Mouse (Mus musculus) embryonic facial prominence, embryonic 15.5 days (tissue): ENCODE measurements around the gene Foxj2. TPM values are rescaled to one million over a fixed set of nuclear protein-coding genes. Genes with fewer than 3 reads are reported as not detected.

Source experiments
- ATAC-seq: fragments of 200-750 bp; cut with Nextera tagmentation; 2 replicates; pipeline ENCODE4 v1.8.0; 2017; ENCODE audit warnings: low read depth, moderate TSS enrichment; ENCODE audit not compliant: insufficient number of reproducible peaks, low FRiP score, low TSS enrichment
- H3K27ac ChIP-seq: fragments of 300-500 bp; sonication (generic); replicated peaks from 2 replicates; pipeline ENCODE4 v1.5.1; 2015; ENCODE audit warnings: mild to moderate bottlenecking, inconsistent platforms
- H3K27me3 ChIP-seq: fragments of 300-500 bp; sonication (generic); 2 replicates; pipeline ENCODE4 v1.6.1; 2015; ENCODE audit warnings: inconsistent platforms
- H3K36me3 ChIP-seq: fragments of 300-500 bp; sonication (generic); 2 replicates; pipeline ENCODE4 v1.6.1; 2015; ENCODE audit warnings: mild to moderate bottlenecking, inconsistent platforms
- H3K4me1 ChIP-seq: fragments of 300-500 bp; sonication (generic); 2 replicates; pipeline ENCODE4 v1.6.1; 2015; ENCODE audit warnings: inconsistent platforms
- H3K4me2 ChIP-seq: fragments of 300-500 bp; sonication (generic); replicated peaks from 2 replicates; pipeline ENCODE4 v1.6.1; 2015; ENCODE audit warnings: mild to moderate bottlenecking, inconsistent platforms
- H3K4me3 ChIP-seq: fragments of 300-500 bp; sonication (generic); replicated peaks from 2 replicates; pipeline ENCODE4 v1.5.1; 2015; ENCODE audit warnings: mild to moderate bottlenecking, inconsistent platforms
- H3K9ac ChIP-seq: fragments of 300-500 bp; sonication (generic); 2 replicates; pipeline ENCODE4 v1.6.1; 2015; ENCODE audit warnings: inconsistent platforms
- H3K9me3 ChIP-seq: fragments of 300-500 bp; sonication (generic); replicated peaks from 2 replicates; pipeline ENCODE4 v1.6.1; 2016; ENCODE audit warnings: inconsistent platforms
- WGBS: fragments of 180-500 bp; shearing (Covaris S2); methylation state at CpG from one replicate; pipeline ENCODE4 v1.1.7; 2015; 5-methylcytosine and 5-hydroxymethylcytosine counted together
- microRNA-seq: library from miRNA; unstranded; fragments of <30 nt; microRNA quantifications from one replicate; pipeline ENCODE4, GENCODE M21; 2016; ENCODE audit warnings: borderline number of aligned reads
- polyA plus RNA-seq: library from polyadenylated mRNA; unstranded; fragments of >200 nt; fragmentation: Nextera tagmentation; extraction: Ambion mirVana; gene quantifications from 2 replicates; pipeline ENCODE4 v1.2.1, GENCODE M21; 2015

The Foxj2 gene
- polyA plus RNA-seq, 1 experiment from 2014 or later: 8.3 TPM

GRCm38 (mm10) chr6:122879141-122879735 is 59.5 kb downstream of the Foxj2 start:
- no peak overlapping the region for H3K4me3 ChIP-seq
- H3K36me3 ChIP-seq: peaks cover 53% of the 10 kb centered on the region
- H3K9me3 ChIP-seq: no peaks in the 10 kb centered on the region
- peaks cover 13% of the 10 kb centered on the region for H3K4me1 ChIP-seq
- H3K9ac ChIP-seq: no peak overlapping the region
- 88% methylated on average over 7 of the region's 7 CpGs for WGBS
- no peak overlapping the region for H3K27ac ChIP-seq
- H3K27me3 ChIP-seq: no peaks in the 10 kb centered on the region
- ATAC-seq: no peak
- H3K4me2 ChIP-seq: no peak overlapping the region

GRCm38 (mm10) chr6:122879781-122880505 is 60.2 kb downstream of the Foxj2 start:
- Histone ChIP-seq H3K36me3 (peaks cover 60% of the 10 kb centered on the region), H3K4me3 (no peak overlapping the region), H3K4me1 (peaks cover 13% of the 10 kb centered on the region), H3K9ac (no peak overlapping the region), H3K27me3 (no peaks in the 10 kb centered on the region), H3K27ac (no peak overlapping the region), H3K4me2 (no peak overlapping the region), H3K9me3 (no peaks in the 10 kb centered on the region)
- no peak for ATAC-seq
- WGBS: 87% methylated on average over 7 of the region's 7 CpGs

GRCm38 (mm10) chr6:122881287-122881686 is 61.6 kb downstream of the Foxj2 start:
- ATAC-seq: no peak
- no peak overlapping the region for H3K4me3 ChIP-seq
- no peak overlapping the region for H3K4me2 ChIP-seq
- H3K9me3 ChIP-seq: no peaks in the 10 kb centered on the region
- H3K27ac ChIP-seq: no peak overlapping the region
- 0 out of 2 replicates have a peak, but pooled peaks cover 1% of the 10 kb centered on the region for H3K4me1 ChIP-seq
- no peak overlapping the region for H3K9ac ChIP-seq
- 92% methylated on average over 12 of the region's 12 CpGs for WGBS
- peaks cover 68% of the 10 kb centered on the region for H3K36me3 ChIP-seq
- H3K27me3 ChIP-seq: no peaks in the 10 kb centered on the region

GRCm38 (mm10) chr6:122883603-122884002 is 63.9 kb downstream of the Foxj2 start:
- Histone ChIP-seq H3K27me3 (no peaks in the 10 kb centered on the region), H3K36me3 (peaks cover 86% of the 10 kb centered on the region), H3K4me1 (no peaks in the 10 kb centered on the region), H3K9me3 (no peaks in the 10 kb centered on the region), H3K27ac (no peak overlapping the region), H3K4me3 (no peak overlapping the region), H3K4me2 (no peak overlapping the region), H3K9ac (no peak overlapping the region)
- WGBS: 85% methylated on average over 9 of the region's 9 CpGs
- ATAC-seq: no peak

GRCm38 (mm10) chr6:122889599-122889998 is 69.9 kb downstream of the Foxj2 start:
- Histone ChIP-seq H3K27ac (no peak overlapping the region), H3K4me1 (no peaks in the 10 kb centered on the region), H3K27me3 (no peaks in the 10 kb centered on the region), H3K4me2 (no peak overlapping the region), H3K4me3 (no peak overlapping the region), H3K36me3 (peaks cover 60% of the 10 kb centered on the region), H3K9me3 (no peaks in the 10 kb centered on the region), H3K9ac (no peak overlapping the region)
- no peak for ATAC-seq
- 77% methylated on average over 2 of the region's 2 CpGs for WGBS

GRCm38 (mm10) chr6:122892442-122893049 is 72.8 kb downstream of the Foxj2 start:
- H3K4me2 ChIP-seq: no peak overlapping the region
- H3K4me1 ChIP-seq: no peaks in the 10 kb centered on the region
- no peaks in the 10 kb centered on the region for H3K27me3 ChIP-seq
- 15% methylated on average over 2 of the region's 2 CpGs for WGBS
- peaks cover 39% of the 10 kb centered on the region for H3K36me3 ChIP-seq
- no peak for ATAC-seq
- H3K9me3 ChIP-seq: no peaks in the 10 kb centered on the region
- no peak overlapping the region for H3K9ac ChIP-seq
- H3K4me3 ChIP-seq: no peak overlapping the region
- H3K27ac ChIP-seq: no peak overlapping the region

Small RNA genes lying within 50 kb of the gene (microRNA-seq; reads per million reads assigned to microRNA genes)
- not detected for gene Mir7231

Other genes starting within 250 kb of the Foxj2 start
- gene Apobec1, start 217.5 kb upstream of the Foxj2 start, polyA plus RNA-seq: 5.1 and 5.5 TPM in 2 replicates
- gene Gdf3, start 209.8 kb upstream of the Foxj2 start, polyA plus RNA-seq: 0.15 and 0.28 TPM in 2 replicates
- gene Dppa3, start 193.5 kb upstream of the Foxj2 start, polyA plus RNA-seq: not detected in 2 replicates
- 0.33 and 0.34 TPM in 2 replicates for gene Nanog, start 112.4 kb upstream of the Foxj2 start, polyA plus RNA-seq
- 30.2 and 40.2 TPM in 2 replicates for gene Slc2a3, start 18.3 kb upstream of the Foxj2 start, polyA plus RNA-seq
- gene C3ar1, start 36.2 kb downstream of the Foxj2 start, polyA plus RNA-seq: 4.0 and 4.1 TPM in 2 replicates
- gene Necap1, start 54.6 kb downstream of the Foxj2 start, polyA plus RNA-seq: 54.5 and 57.0 TPM in 2 replicates
- 5.7 and 6.5 TPM in 2 replicates for gene Clec4a1, start 101.9 kb downstream of the Foxj2 start, polyA plus RNA-seq
- gene Clec4a3, start 132.6 kb downstream of the Foxj2 start, polyA plus RNA-seq: 5.4 and 6.5 TPM in 2 replicates
- not detected in 2 replicates for gene Clec4a4, start 170.5 kb downstream of the Foxj2 start, polyA plus RNA-seq
- gene Clec4b1, start 230.0 kb downstream of the Foxj2 start, polyA plus RNA-seq: 0.32 TPM in 1 of 2 replicates, not detected in the other